Mouse (Mus musculus) heart, embryonic 11.5 days (tissue): ENCODE data around the gene Mknk1. TPM values are rescaled to one million over a fixed set of nuclear protein-coding genes. Genes with fewer than 3 reads are reported as not detected.

ENCODE experiments used
- ATAC-seq: fragments of 200-750 bp; cut with Nextera tagmentation; replicated peaks from 2 replicates; pipeline ENCODE4 v1.8.0; 2017; ENCODE audit warnings: moderate library complexity; ENCODE audit not compliant: insufficient number of reproducible peaks, low FRiP score, low TSS enrichment
- H3K27ac ChIP-seq: fragments of 300-500 bp; sonication (generic); 2 replicates; pipeline ENCODE4 v1.5.1; 2014; ENCODE audit warnings: mild to moderate bottlenecking, low read depth, low read length
- H3K27me3 ChIP-seq: fragments of 300-500 bp; sonication (generic); 2 replicates; pipeline ENCODE4 v1.6.1; 2014; ENCODE audit warnings: mild to moderate bottlenecking, low read length, mixed read lengths; ENCODE audit not compliant: control insufficient read depth, insufficient read depth
- H3K36me3 ChIP-seq: fragments of 300-500 bp; sonication (generic); 2 replicates; pipeline ENCODE4 v1.6.1; 2014; ENCODE audit warnings: mild to moderate bottlenecking, low read length, moderate library complexity, mixed read lengths; ENCODE audit not compliant: control insufficient read depth, insufficient read depth
- H3K4me1 ChIP-seq: fragments of 300-500 bp; sonication (generic); 2 replicates; pipeline ENCODE4 v1.6.1; 2014; ENCODE audit warnings: low read length; ENCODE audit not compliant: control insufficient read depth, insufficient read depth
- H3K4me2 ChIP-seq: fragments of 300-500 bp; sonication (generic); 2 replicates; pipeline ENCODE4 v1.6.1; 2014; ENCODE audit warnings: mild to moderate bottlenecking, moderate library complexity
- H3K4me3 ChIP-seq: fragments of 300-500 bp; sonication (generic); 2 replicates; pipeline ENCODE4 v1.5.1; 2014; ENCODE audit warnings: low read depth, low read length
- H3K9ac ChIP-seq: fragments of 300-500 bp; sonication (generic); 2 replicates; pipeline ENCODE4 v1.6.1; 2014; ENCODE audit warnings: mild to moderate bottlenecking, low read depth, low read length, moderate library complexity
- H3K9me3 ChIP-seq: fragments of 300-500 bp; sonication (generic); replicated peaks from 2 replicates; pipeline ENCODE4 v1.6.1; 2016; ENCODE audit warnings: low read length; ENCODE audit not compliant: control insufficient read depth
- WGBS: fragments of 180-500 bp; shearing (Covaris S2); extraction: QIAGEN DNeasy Blood & Tissue Kit; methylation state at CpG from one replicate; pipeline ENCODE4 v1.1.7; 2014; ENCODE audit not compliant: insufficient replicate concordance; 5-methylcytosine and 5-hydroxymethylcytosine counted together
- polyA plus RNA-seq: library from polyadenylated mRNA; unstranded; fragments of >200 nt; fragmentation: Nextera tagmentation; extraction: Ambion mirVana; gene quantifications from 2 replicates; pipeline ENCODE4 v1.2.1, GENCODE M21; 2014

Gene Mknk1
- polyA plus RNA-seq, result 16.0 and 18.8 TPM in 2 replicates

- WGBS, result 2% methylated on average over 51 of the region's 51 CpGs
Observed at GRCm38 (mm10) chr4:115838696-115839641, at the start of gene Mknk1. Gene Mknk1, plus strand, starts transcription at chr4:115839198.

GRCm38 (mm10) chr4:115790864-115791263, 48.1 kb upstream of the Mknk1 start:
- Histone ChIP-seq H3K36me3 (peaks cover 17% of the 10 kb centered on the region), H3K27ac (no peak overlapping the region)
- WGBS, result 81% methylated on average over 3 of the region's 3 CpGs

More at GRCm38 (mm10) chr4:115838696-115839641, at the start of gene Mknk1:
- Histone ChIP-seq H3K27ac (no peak within 1 kb of the TSS; the same call in 1 of the 2 replicates), H3K27me3 (no peaks in the 10 kb centered on the region), H3K4me3 (peak within 1 kb of the TSS; percentile 70), H3K36me3 (no peaks in the 10 kb centered on the region), H3K4me2 (peak within 1 kb of the TSS; percentile 64), H3K9me3 (no peaks in the 10 kb centered on the region), H3K4me1 (peaks cover 5% of the 10 kb centered on the region; the same call in 1 of the 2 replicates), H3K9ac (peak within 1 kb of the TSS; percentile 75)
- peak; percentile 96 for ATAC-seq

GRCm38 (mm10) chr4:115795360-115795759, 43.6 kb upstream of the Mknk1 start:
- Histone ChIP-seq H3K9me3 (no peaks in the 10 kb centered on the region), H3K36me3 (peaks cover 14% of the 10 kb centered on the region)
- WGBS, result 91% methylated on average over 3 of the region's 3 CpGs

More at GRCm38 (mm10) chr4:115790864-115791263, 48.1 kb upstream of the Mknk1 start:
- Histone ChIP-seq H3K9ac (no peak overlapping the region), H3K4me1 (no peaks in the 10 kb centered on the region), H3K9me3 (no peaks in the 10 kb centered on the region), H3K4me2 (no peak overlapping the region), H3K27me3 (no peaks in the 10 kb centered on the region), H3K4me3 (no peak overlapping the region)
- no peak for ATAC-seq

GRCm38 (mm10) chr4:115799981-115800380, 39.0 kb upstream of the Mknk1 start:
- no peak overlapping the region for H3K4me3 ChIP-seq
- no peaks in the 10 kb centered on the region for H3K4me1 ChIP-seq
- 88% methylated on average over 3 of the region's 3 CpGs for WGBS
- H3K9me3 ChIP-seq, result no peaks in the 10 kb centered on the region
- ATAC-seq, result no peak
- peaks cover 11% of the 10 kb centered on the region for H3K36me3 ChIP-seq
- no peak overlapping the region for H3K27ac ChIP-seq
- H3K9ac ChIP-seq, result no peak overlapping the region
- H3K4me2 ChIP-seq, result no peak overlapping the region
- H3K27me3 ChIP-seq, result no peaks in the 10 kb centered on the region

More at GRCm38 (mm10) chr4:115795360-115795759, 43.6 kb upstream of the Mknk1 start:
- Histone ChIP-seq H3K4me2 (no peak overlapping the region), H3K27me3 (no peaks in the 10 kb centered on the region), H3K4me1 (no peaks in the 10 kb centered on the region), H3K4me3 (no peak overlapping the region), H3K9ac (no peak overlapping the region), H3K27ac (no peak overlapping the region)
- ATAC-seq, result no peak

GRCm38 (mm10) chr4:115812326-115812725, 26.7 kb upstream of the Mknk1 start:
- Histone ChIP-seq H3K4me3 (no peak overlapping the region), H3K27me3 (no peaks in the 10 kb centered on the region), H3K9ac (no peak overlapping the region), H3K9me3 (no peaks in the 10 kb centered on the region), H3K27ac (no peak overlapping the region), H3K4me2 (no peak overlapping the region), H3K36me3 (peaks cover 12% of the 10 kb centered on the region), H3K4me1 (no peaks in the 10 kb centered on the region)
- no peak for ATAC-seq
- WGBS, result 87% methylated on average over 4 of the region's 4 CpGs

GRCm38 (mm10) chr4:115815606-115816005, 23.4 kb upstream of the Mknk1 start:
- H3K27ac ChIP-seq, result no peak overlapping the region
- H3K27me3 ChIP-seq, result no peaks in the 10 kb centered on the region
- no peak overlapping the region for H3K4me2 ChIP-seq
- H3K9me3 ChIP-seq, result no peaks in the 10 kb centered on the region
- H3K4me3 ChIP-seq, result no peak overlapping the region
- no peaks in the 10 kb centered on the region for H3K4me1 ChIP-seq
- ATAC-seq, result no peak
- no peak overlapping the region for H3K9ac ChIP-seq
- WGBS, result 90% methylated on average over 5 of the region's 5 CpGs
- H3K36me3 ChIP-seq, result peaks cover 12% of the 10 kb centered on the region

- peaks cover 4% of the 10 kb centered on the region; the same call in 1 of the 2 replicates for H3K36me3 ChIP-seq
- no peak for ATAC-seq
- H3K4me1 ChIP-seq, result peaks cover 22% of the 10 kb centered on the region
- H3K27ac ChIP-seq, result no peak overlapping the region
- 58% methylated on average over 3 of the region's 3 CpGs for WGBS
- H3K27me3 ChIP-seq, result no peaks in the 10 kb centered on the region
- no peak overlapping the region for H3K9ac ChIP-seq
- no peaks in the 10 kb centered on the region for H3K9me3 ChIP-seq
- no peak overlapping the region for H3K4me3 ChIP-seq
- no peak overlapping the region for H3K4me2 ChIP-seq
Observed at GRCm38 (mm10) chr4:115820199-115820598, 18.8 kb upstream of the Mknk1 start.

GRCm38 (mm10) chr4:115820944-115821343, 18.1 kb upstream of the Mknk1 start:
- Histone ChIP-seq H3K9me3 (no peaks in the 10 kb centered on the region), H3K4me2 (no peak overlapping the region), H3K27ac (no peak overlapping the region), H3K36me3 (peaks cover 4% of the 10 kb centered on the region; the same call in 1 of the 2 replicates), H3K4me1 (peaks cover 22% of the 10 kb centered on the region), H3K27me3 (no peaks in the 10 kb centered on the region), H3K9ac (no peak overlapping the region), H3K4me3 (no peak overlapping the region)
- WGBS, result 65% methylated on average over 3 of the region's 3 CpGs
- no peak for ATAC-seq
